Mouse (Mus musculus) liver, embryonic 14.5 days (tissue): ENCODE data around the gene Zfyve27. TPM values are rescaled to one million over a fixed set of nuclear protein-coding genes. Genes with fewer than 3 reads are reported as not detected.
A peak's percentile ranks its signal among the peaks of the same experiment; 100 is the strongest.

ENCODE experiments used
- ATAC-seq: fragments of 200-750 bp; cut with Nextera tagmentation; 2 replicates; pipeline ENCODE4 v1.8.0; 2017; ENCODE audit warnings: moderate number of reproducible peaks, mild to moderate bottlenecking, moderate library complexity; ENCODE audit not compliant: insufficient read depth
- DNase-seq, 3 experiments: peaks; one replicate each; pipeline ENCODE4 v3.0.0-alpha.2; 2012 to 2013; ENCODE audit warnings: low read depth in 3 of 3, low spot score in 3 of 3
- H3K27ac ChIP-seq: fragments of 300-500 bp; sonication (generic); 2 replicates; pipeline ENCODE4 v1.5.1; 2014; ENCODE audit warnings: moderate library complexity, mild to moderate bottlenecking, control low read depth, inconsistent platforms
- H3K27me3 ChIP-seq: fragments of 300-500 bp; sonication (generic); 2 replicates; pipeline ENCODE4 v1.6.1; 2014; ENCODE audit warnings: mild to moderate bottlenecking, low read length, moderate library complexity; ENCODE audit not compliant: control insufficient read depth, insufficient read depth
- H3K36me3 ChIP-seq: fragments of 300-500 bp; sonication (generic); replicated peaks from 2 replicates; pipeline ENCODE4 v1.6.1; 2014; ENCODE audit warnings: low read depth; ENCODE audit not compliant: control insufficient read depth, insufficient read depth
- H3K4me1 ChIP-seq, 2 experiments: fragments of 200-500 bp in 1 of 2; fragments of 300-500 bp in 1 of 2; sonication (generic) in 1 of 2; replicated peaks; 2 replicates each; pipeline ENCODE4 v1.6.1; 2012 to 2014; ENCODE audit warnings: antibody characterized with exemption in 1 of 2, inconsistent platforms in 1 of 2, low read length in 1 of 2; ENCODE audit not compliant: control insufficient read depth in 2 of 2, insufficient read depth in 2 of 2
- H3K4me2 ChIP-seq: fragments of 300-500 bp; sonication (generic); 2 replicates; pipeline ENCODE4 v1.6.1; 2014; ENCODE audit warnings: low read depth, mild to moderate bottlenecking, control low read depth, moderate library complexity
- H3K4me3 ChIP-seq, 2 experiments: fragments of 200-500 bp in 1 of 2; fragments of 300-500 bp in 1 of 2; sonication (generic) in 1 of 2; 2 replicates each; pipeline ENCODE4 v1.5.1; 2012 to 2014; ENCODE audit warnings: low read depth in 2 of 2, low read length in 2 of 2, mild to moderate bottlenecking in 2 of 2, control low read depth in 1 of 2, inconsistent platforms in 1 of 2, moderate library complexity in 1 of 2; ENCODE audit not compliant: insufficient read depth in 1 of 2
- H3K9ac ChIP-seq: fragments of 300-500 bp; sonication (generic); replicated peaks from 2 replicates; pipeline ENCODE4 v1.6.1; 2014; ENCODE audit warnings: mild to moderate bottlenecking, control low read depth, moderate library complexity
- H3K9me3 ChIP-seq: fragments of 300-500 bp; sonication (generic); 2 replicates; pipeline ENCODE4 v1.6.1; 2016; ENCODE audit warnings: low read length, mixed read lengths; ENCODE audit not compliant: control insufficient read depth
- CTCF ChIP-seq: IDR thresholded peaks from 2 replicates; pipeline ENCODE4 v1.5.1; 2016; ENCODE audit warnings: antibody characterized with exemption, low read depth, control low read depth
- EP300 ChIP-seq: IDR thresholded peaks from 2 replicates; pipeline ENCODE4 v1.6.1; 2016; ENCODE audit warnings: antibody characterized with exemption, low read depth
- WGBS: fragments of 180-500 bp; shearing (Covaris S2); extraction: QIAGEN DNeasy Blood & Tissue Kit; methylation state at CpG from one replicate; pipeline ENCODE4 v1.1.7; 2014; ENCODE audit not compliant: insufficient replicate concordance; 5-methylcytosine and 5-hydroxymethylcytosine counted together
- polyA plus RNA-seq, 2 experiments: library from polyadenylated mRNA; depleted of rRNA in 1 of 2; stranded (reverse) in 1 of 2; unstranded in 1 of 2; fragments of >200 nt; fragmentation: Nextera tagmentation in 1 of 2; extraction: Ambion mirVana in 1 of 2; gene quantifications; 2 replicates each; pipeline versions ENCODE4 v1.2.1 to v1.2.3; 2012 to 2014

Gene Zfyve27
- polyA plus RNA-seq, 2 experiments, result 3.9 to 8.5 TPM

- peak; percentile 96 for ATAC-seq
- Histone ChIP-seq H3K9ac (peak within 1 kb of the TSS; percentile 70), H3K4me2 (peak within 1 kb of the TSS; percentile 76), H3K9me3 (no peaks in the 10 kb centered on the region), H3K4me1 (peaks cover 6 to 11% of the 10 kb centered on the region in 2 experiments; a peak in 3 of 4 replicates), H3K27ac (peak within 1 kb of the TSS; percentile 65), H3K27me3 (no peaks in the 10 kb centered on the region), H3K36me3 (no peaks in the 10 kb centered on the region), H3K4me3 (peak within 1 kb of the TSS; percentile 61 to 66)
- TF ChIP-seq CTCF, result no peak
- TF ChIP-seq EP300, result no peak
- peak; percentile 91 to 94 (median 91) for DNase-seq
- WGBS, result under 1% methylated on average over 54 of the region's 54 CpGs
Observed at GRCm38 (mm10) chr19:42128787-42129508, 34.8 kb upstream of the Zfyve27 start, which contains the start of gene Avpi1. Gene Avpi1 (minus strand): TSS chr19:42129059.

- TF ChIP-seq EP300, result no peak
- TF ChIP-seq CTCF, result no peak
- peak overlapping the region; percentile 61 to 66 for H3K4me3 ChIP-seq
- DNase-seq, result no peak
- ATAC-seq, result no peak
- H3K4me2 ChIP-seq, result peak overlapping the region; percentile 76
- H3K36me3 ChIP-seq, result no peaks in the 10 kb centered on the region
- H3K9me3 ChIP-seq, result no peaks in the 10 kb centered on the region
- H3K9ac ChIP-seq, result peak overlapping the region; percentile 32; the same call in 1 of the 2 replicates
- H3K27ac ChIP-seq, result peak overlapping the region; percentile 65
- no peaks in the 10 kb centered on the region for H3K27me3 ChIP-seq
- WGBS, result 32% methylated on average over 14 of the region's 14 CpGs
- H3K4me1 ChIP-seq, result peaks cover 9 to 18% of the 10 kb centered on the region in 2 experiments
Observed at GRCm38 (mm10) chr19:42129509-42130293, 34.0 kb upstream of the Zfyve27 start.

GRCm38 (mm10) chr19:42130294-42130606 lies 33.5 kb upstream of the Zfyve27 start:
- Histone ChIP-seq H3K27ac (no peak overlapping the region), H3K27me3 (no peaks in the 10 kb centered on the region), H3K4me2 (no peak overlapping the region), H3K4me3 (no peak overlapping the region), H3K4me1 (peaks cover 9 to 23% of the 10 kb centered on the region in 2 experiments), H3K9me3 (no peaks in the 10 kb centered on the region), H3K36me3 (no peaks in the 10 kb centered on the region), H3K9ac (no peak overlapping the region)
- no peak for ATAC-seq
- DNase-seq, result no peak
- TF ChIP-seq CTCF, result no peak
- no peak for TF ChIP-seq EP300
- 67% methylated on average over 3 of the region's 3 CpGs for WGBS

- Histone ChIP-seq H3K27me3 (no peaks in the 10 kb centered on the region), H3K9me3 (no peaks in the 10 kb centered on the region), H3K4me3 (no peak overlapping the region), H3K27ac (no peak overlapping the region), H3K9ac (no peak overlapping the region), H3K4me1 (peaks cover 9 to 32% of the 10 kb centered on the region in 2 experiments), H3K36me3 (no peaks in the 10 kb centered on the region), H3K4me2 (no peak overlapping the region)
- no peak for ATAC-seq
- DNase-seq, result no peak
- WGBS, result 54% methylated on average over 5 of the region's 5 CpGs
- TF ChIP-seq EP300, result no peak
- no peak for TF ChIP-seq CTCF
Observed at GRCm38 (mm10) chr19:42131101-42131500, 32.6 kb upstream of the Zfyve27 start.

DNA sequence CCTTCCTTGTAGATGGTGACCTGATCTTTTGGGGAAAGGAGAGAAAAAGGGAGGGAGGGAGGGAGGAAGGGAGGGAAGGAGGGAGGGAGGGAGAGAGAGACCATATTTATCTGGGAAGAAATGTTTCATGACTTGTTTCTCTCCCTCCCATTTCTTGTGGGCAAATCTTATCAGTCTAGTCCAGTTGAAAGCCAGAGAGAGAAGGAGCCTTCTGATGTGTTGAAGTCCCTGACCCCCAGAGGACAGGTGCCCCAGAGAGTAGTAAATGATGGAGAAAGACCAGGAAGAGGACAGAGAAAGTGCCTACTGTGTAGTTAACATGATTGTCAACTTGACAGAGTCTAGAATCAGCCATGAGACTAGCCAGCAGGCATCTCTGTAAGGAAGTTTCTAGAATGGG lies 28.7 kb upstream of the Zfyve27 start:
- no peak overlapping the region; the same call in 1 of the 2 replicates for H3K9ac ChIP-seq
- peak; percentile 64; the same call in 1 of the 2 replicates for ATAC-seq
- H3K4me1 ChIP-seq, result peaks cover 3 to 22% of the 10 kb centered on the region in 2 experiments
- DNase-seq, result peak in 1 of 3 experiments; percentile 31
- peak overlapping the region; percentile 20; the same call in 1 of the 2 replicates for H3K4me2 ChIP-seq
- no peaks in the 10 kb centered on the region for H3K36me3 ChIP-seq
- TF ChIP-seq EP300 (no peak; the same call in 1 of the 2 replicates), CTCF (no peak)
- no peak overlapping the region for H3K4me3 ChIP-seq
- no peaks in the 10 kb centered on the region for H3K9me3 ChIP-seq
- H3K27me3 ChIP-seq, result no peaks in the 10 kb centered on the region
- H3K27ac ChIP-seq, result no peak overlapping the region
